Mouse (Mus musculus): Measurements from ENCODE around the gene Pdzd3.

Gene Pdzd3

DNA sequence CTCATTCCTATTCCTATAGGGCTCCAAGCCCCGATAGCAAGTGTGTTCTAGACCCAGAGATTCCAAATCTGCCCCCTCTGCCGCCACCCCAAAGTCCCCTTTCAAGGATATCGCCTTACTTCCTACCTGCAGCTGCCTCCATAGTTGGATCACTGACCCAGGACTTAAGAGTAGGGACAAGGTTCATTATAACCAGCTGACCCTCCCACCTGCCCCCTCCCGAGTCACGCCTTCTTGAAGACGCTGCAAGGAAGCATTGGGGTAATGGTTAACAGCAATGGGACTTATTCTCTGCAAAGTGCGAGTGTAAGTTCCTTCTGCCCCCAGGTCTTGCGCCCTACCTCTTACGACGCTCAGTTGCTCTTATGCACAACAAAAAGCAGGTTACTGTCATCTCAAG, at the start of gene Pdzd3:
TSS of gene Pdzd3 (minus strand) at position 158 of the 400 bp plus-strand sequence.
- no peak for TF ChIP-seq GATA4 (IDR thresholded peaks at IDR 0.05; ENCODE audit: insufficient replicate concordance, low read length)

DNA sequence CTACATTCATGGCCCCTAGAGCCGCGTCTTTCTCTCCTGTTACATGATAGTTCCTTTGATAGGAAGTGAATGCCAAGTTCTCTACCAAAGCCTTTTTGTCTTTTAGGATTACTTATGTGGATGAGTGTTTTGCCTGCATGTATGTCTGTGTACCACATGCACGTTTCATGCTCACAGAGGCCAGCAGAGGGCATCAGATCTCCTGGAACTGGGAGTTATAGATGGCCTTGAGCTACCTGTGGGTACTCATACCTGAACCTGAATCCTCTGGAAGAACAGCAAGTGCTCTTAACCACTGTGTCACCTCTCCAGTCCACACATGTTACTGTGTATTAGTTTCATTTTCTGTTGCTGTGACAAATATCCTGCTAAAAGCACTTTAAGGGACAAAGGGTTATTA, 41.2 kb upstream of the Pdzd3 start:
- no peak for TF ChIP-seq GATA4 (IDR thresholded peaks at IDR 0.05; ENCODE audit: insufficient replicate concordance, low read length)

DNA sequence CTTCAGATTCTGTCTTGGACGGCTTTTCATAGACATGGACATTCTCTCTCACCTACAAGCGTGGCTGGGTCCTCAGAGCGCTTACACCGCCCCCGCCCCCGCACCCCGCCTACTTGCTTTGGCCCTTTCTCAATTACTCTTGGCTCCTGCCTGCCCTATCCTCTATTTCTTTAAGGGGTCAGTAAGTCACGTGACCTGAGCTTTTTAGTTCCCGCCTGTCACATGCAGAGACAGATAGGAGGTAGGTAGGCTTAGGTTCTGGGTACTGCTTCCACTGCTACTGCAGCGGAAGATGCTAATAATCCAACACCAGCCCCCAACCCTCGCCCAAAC, 37.7 kb upstream of the Pdzd3 start:
- TF ChIP-seq GATA4 (IDR thresholded peaks at IDR 0.05; ENCODE audit: insufficient replicate concordance, low read length) = no peak

DNA sequence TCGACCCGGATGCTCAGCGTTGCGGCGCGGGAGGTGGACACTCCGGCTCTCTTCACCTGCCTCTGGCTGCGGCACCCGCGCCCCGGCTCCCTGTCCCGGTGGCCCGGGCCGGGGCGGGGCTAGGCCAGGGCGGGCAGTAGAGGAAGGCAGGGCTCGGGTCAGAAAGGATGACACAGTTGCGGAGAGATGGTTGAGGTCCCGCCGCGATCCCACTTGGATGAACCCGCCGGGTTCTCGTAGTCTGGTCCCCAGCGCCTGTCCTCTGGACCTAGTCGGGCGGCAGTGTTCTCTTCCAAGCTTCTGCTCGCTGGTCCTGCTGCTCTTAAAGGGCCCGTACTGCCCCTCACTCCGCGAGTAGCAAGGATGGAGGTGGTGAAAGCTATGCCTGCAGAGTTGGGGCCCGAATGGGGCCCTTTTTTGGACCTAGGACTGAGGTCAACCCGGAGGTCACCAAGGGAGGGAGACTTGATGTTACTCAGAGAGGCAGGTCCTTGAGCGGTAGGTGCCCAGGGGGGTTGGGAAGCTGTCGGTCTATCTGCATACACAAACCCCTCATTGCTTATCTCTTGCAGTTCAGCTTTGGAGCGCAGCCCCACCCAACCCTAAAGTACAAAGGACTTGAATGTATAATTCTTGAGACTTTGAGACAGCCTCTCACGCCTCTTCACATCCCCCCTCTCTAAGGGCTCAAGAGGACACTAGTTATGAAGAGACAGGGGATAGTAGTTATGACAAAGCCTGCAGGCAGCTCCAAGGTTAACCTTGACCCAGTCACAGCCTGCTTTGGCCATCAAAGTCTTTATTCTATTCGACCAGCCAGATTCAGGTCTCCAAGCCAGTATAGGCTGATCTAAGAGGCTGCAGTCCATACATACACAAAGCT, 37.0 kb upstream of the Pdzd3 start, which contains the start of gene Abcg4:
TSS of gene Abcg4 (minus strand) at position 540 of the 883 bp plus-strand sequence.
- no peak for TF ChIP-seq GATA4 (IDR thresholded peaks at IDR 0.05; ENCODE audit: insufficient replicate concordance, low read length)

DNA sequence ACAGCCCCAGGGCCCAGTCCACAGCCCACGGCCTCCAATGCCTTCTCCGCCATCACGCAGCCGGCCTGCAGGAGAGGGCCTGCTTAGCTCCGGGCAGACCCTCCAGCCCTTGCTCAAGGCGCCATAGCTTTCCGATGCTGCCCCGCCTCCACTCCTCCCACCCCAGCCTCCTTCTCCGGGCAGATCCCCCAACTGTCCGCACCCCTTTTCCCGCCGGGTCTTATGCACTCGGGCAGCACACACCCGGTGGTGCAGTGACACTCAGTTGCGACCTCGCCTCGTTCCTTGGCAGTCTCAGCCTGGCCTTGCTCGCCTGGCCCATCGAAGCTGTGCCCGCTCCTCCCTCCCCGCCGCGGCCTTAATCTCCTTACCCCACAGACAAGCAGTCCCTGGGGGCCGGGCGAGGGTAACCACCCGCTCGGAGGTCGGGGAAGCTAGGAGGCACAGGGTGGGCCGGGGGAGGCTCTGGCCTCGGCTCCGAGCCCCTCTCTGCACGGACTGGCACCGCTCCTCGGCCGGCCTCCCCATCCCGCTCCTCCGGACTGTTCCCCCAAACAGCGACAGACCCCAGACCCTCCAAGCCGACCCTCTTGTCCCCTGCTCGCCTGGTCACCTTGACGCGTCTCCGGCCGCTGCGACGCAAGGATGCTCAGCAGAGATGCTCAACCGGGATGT, 36.3 kb upstream of the Pdzd3 start:
- TF ChIP-seq GATA4 (IDR thresholded peaks at IDR 0.05; ENCODE audit: insufficient replicate concordance, low read length) = no peak

DNA sequence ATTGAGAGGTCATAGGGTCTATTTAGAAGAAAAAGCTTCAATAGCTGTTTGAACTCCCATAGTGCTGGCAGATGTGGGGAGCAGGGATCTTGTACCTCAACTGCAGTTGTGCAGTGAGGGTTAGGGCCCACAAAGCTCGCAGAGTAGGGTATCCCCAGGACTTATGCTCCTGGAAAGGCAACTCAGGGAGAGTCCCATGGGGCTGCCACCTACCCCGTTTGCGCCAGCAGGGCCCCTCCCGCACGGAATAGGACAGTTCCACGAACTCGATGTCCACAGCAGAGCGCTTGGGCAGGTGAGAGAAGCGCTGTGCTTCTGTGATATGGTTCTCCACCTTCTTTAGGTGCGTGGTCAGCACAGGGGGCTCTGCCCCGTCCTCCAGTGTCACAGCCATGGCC, 35.7 kb upstream of the Pdzd3 start:
- TF ChIP-seq GATA4 (IDR thresholded peaks at IDR 0.05; ENCODE audit: insufficient replicate concordance, low read length) = no peak

DNA sequence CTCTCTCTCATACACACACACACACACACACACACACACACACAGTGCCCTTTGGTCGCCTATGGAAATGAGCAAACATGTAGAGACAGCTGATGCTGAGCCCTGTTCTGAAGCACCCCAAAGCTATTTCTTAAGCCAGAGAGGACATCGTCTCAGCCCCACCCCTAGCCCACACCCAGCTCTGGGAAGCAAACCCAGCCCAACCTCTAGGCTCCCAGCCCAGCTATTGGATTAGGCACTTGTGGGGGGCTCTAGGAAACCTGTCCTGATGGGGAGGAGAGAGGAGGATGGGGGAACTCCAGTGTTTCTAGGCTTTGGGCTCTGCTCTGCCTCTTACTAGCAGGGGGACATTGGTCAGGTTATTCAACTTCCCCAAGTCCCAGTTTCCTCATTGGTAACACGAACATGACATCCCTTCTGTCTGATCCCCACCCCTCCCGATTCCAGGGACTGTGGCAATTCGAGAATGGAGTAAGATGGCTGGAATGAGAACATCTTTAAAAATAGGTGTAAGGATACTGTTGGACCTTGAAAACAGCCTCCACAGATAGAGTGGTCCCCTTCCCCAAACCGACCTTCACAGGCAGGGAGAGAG, 35.1 kb upstream of the Pdzd3 start:
- no peak for TF ChIP-seq GATA4 (IDR thresholded peaks at IDR 0.05; ENCODE audit: insufficient replicate concordance, low read length)

DNA sequence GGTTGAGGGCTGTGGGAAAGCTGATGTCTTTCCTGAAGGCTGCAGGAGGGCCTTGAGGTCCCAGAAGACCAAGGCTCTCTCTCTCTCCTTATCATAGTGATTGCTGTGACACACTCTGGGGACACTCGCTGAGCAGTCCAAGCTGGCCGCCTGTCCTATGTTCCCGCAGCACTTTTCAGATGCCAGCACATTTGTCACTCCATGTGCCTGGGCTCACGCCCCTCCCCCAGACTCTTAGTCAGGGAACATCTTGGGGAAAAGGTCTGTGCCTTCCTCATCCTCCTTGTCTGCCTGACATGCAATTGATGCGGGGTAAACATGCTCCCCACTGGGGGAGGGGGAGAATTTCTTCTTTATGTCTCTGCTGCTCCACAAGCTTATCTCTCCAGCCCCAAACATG, 31.9 kb upstream of the Pdzd3 start:
- TF ChIP-seq GATA4 (IDR thresholded peaks at IDR 0.05; ENCODE audit: insufficient replicate concordance, low read length) = no peak

DNA sequence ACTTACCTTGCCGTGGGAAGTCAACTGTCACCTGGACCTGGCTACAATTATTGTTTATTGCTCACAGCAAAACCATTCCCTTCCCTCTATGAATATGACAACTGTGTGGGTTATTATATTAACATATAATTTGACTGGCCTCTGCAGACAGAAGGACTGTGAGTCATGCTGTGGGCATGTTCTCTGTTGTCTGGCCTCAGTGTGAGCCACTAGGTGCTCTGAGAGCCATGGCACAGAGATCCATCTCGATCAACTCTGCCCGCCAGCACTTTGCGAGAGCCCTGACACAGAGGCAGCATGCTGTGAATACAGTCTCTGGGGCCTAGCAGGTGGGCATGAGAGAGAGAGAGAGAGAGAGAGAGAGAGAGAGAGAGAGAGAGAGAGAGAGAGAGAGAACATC, 18.7 kb upstream of the Pdzd3 start:
- no peak for TF ChIP-seq GATA4 (IDR thresholded peaks at IDR 0.05; ENCODE audit: insufficient replicate concordance, low read length)

DNA sequence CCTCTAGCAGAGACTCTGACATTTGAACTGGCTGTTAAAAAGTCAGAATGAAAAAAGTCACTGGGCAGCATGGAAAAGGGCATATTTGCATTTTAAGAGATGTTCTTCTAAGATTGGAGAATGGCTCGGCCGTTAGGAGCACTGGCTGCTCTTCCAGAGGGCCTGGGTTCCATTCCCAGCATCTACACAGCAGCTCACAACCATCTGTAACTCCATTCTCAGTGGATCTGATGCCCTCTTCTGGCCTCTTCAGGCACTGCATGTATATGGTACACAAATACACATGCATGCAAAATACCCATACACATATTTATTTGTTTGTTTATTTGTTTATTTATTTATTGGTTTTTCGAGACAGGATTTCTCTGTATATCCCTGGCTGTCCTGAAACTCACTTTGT, 17.8 kb upstream of the Pdzd3 start:
- TF ChIP-seq GATA4 (IDR thresholded peaks at IDR 0.05; ENCODE audit: insufficient replicate concordance, low read length) = no peak

DNA sequence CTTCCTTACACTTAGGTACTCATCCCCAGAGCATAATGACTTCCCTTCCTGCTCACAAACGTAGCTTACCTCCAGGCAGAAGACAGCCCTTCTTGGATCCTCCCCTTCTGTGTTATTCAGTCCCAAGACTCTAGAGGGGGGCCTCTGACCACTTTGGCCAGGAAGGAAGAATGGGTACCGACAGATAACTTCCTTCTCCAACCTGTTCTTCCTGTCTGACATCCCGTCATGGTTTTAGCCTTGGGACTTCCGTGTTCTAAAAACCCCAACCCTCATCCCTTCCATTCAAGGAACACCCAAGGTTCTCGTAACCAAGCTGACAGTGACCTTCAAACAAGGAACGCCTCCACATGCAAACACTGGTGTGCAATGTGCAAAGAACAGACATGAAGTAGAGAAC, 17.2 kb upstream of the Pdzd3 start, which contains the start of gene Nlrx1:
TSS of gene Nlrx1 (minus strand) at position 168 of the 400 bp plus-strand sequence.
- TF ChIP-seq GATA4 (IDR thresholded peaks at IDR 0.05; ENCODE audit: insufficient replicate concordance, low read length) = no peak

DNA sequence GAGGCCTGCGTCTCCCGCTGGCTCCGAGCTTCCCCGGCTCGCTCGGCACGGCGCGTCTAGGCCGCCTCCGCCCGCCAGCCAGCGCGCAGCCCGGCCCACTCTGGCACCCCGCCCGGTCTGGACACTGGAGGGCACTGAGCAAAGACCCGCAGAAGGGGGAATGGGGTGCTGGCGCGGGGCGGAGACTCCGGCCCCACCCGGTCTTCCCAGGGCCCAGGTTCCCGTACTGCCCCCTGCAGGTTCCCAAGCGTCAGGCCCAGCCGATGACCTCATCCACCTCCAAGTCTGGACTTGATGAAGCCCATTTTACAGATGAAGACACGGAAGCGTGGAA, 16.7 kb upstream of the Pdzd3 start:
- no peak for TF ChIP-seq GATA4 (IDR thresholded peaks at IDR 0.05; ENCODE audit: insufficient replicate concordance, low read length)

DNA sequence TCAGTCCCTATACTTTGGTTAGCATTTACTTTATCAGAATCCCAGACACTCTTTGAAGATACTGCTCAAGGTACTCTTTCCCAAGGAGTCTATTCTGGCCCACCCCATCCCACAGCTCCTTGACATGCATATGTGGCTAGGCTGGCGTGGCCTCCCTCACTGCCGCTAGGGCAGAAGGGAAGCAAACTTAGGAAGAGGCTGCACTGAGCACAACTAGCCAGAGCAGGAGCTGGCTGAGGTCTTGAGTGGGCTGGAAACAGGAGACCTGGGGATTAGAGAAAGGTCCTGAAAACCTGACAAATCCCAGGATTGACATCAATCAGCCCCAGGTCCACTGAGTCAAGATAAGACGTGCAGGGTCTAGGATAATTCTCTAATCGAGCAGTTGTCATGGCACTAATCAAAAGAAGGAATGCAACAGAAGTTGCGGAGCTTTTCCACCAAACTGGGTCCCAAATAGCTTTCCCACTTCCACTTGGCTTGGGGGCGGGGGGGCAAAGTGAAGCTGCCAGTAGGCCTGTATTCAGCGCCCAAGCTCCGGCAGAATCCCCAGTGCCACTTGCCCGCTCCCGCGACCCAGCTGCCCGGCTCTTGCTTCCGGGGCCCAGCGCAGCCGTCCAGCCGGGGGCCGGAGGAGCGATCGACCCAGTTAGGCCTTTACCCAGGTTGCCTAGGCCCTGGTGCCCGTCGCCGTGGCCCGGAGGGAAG, 16.2 kb upstream of the Pdzd3 start:
- TF ChIP-seq GATA4 (IDR thresholded peaks at IDR 0.05; ENCODE audit: insufficient replicate concordance, low read length) = no peak

DNA sequence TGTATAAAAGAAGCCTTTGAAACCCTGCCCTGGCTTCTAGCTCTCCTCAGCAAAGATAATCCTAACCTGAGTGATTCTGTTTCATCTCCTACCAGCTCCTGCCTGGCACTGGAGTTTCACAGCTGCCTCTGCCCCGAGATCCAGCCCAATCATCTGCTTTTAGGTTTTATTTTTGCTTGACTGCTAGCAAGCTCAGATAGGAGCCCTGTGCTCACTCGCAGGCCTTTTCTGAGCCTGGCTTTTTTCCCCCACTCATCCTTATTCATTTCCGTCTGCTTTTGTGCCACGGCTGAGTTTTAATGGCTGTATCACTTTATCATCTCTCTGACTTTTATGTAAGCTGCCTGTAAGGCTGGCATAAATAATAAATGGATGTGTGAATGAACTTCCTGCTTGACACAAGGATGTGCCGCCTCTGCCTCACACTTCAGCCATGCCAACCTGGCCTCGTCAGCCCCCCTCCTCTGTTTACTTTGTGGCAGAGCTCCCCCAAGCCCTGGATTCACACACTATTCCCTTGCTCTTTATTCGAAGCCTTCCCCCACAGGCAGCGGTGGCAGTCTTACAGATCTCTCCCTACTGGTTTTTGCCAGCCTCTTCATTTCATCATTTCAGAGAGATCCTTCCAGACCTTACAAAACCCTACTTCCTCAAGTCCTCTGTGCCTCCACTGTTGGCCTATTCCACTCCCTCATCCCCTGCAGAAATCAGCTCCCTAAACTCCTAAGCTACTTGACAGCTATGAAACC, 15.4 kb upstream of the Pdzd3 start:
- no peak for TF ChIP-seq GATA4 (IDR thresholded peaks at IDR 0.05; ENCODE audit: insufficient replicate concordance, low read length)

DNA sequence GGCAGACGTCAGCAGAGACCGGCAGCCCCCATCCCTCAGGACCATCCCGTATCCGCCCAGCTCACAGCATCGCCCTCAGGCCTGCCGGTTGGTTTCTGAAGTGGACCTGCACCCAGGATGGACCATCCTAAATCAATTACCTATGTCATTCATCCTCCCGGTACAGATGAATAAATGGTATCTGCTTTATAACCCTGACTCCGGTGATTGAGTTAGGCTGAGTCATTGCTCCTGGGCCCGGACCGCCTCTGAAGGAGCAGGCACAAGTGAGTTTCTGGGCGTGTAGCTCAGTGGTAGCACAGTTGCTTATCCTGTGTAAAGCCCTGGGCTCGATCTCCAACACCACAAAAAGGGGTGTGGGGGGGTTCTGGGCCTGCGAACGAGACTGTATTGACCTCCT, 10.1 kb upstream of the Pdzd3 start:
- no peak for TF ChIP-seq GATA4 (IDR thresholded peaks at IDR 0.05; ENCODE audit: insufficient replicate concordance, low read length)
